Comparison of ENCODE assay signal across 15 mouse cellular contexts in genomic region chr6:65140750-65141243, GRCm38 (mm10). TPM values are rescaled to one million over a fixed set of nuclear protein-coding genes. Genes with fewer than 3 reads are reported as not detected.
A peak's percentile ranks its signal among the peaks of the same experiment; 100 is the strongest.
DNase-seq lines count a peak whose midpoint lies in the region; ATAC-seq and TF ChIP-seq lines count a peak whose summit lies in the region.
"Had no signal": no experiment of that assay in that cellular context is flagged by ENCODE, and none has a peak within 500 bp of the region (broad histone marks: within the 10 kb centered on the region; RNA-seq: fewer than 3 reads in every experiment).

No protein-coding gene starts in this region.

- no peak overlapping the region for H3K4me3 ChIP-seq in kidney, embryonic 14.5 days (ENCODE audit: low read length)
- peak overlapping the region; percentile 51 for H3K4me3 ChIP-seq in bone marrow macrophage, adult 2 months (ENCODE audit: insufficient read depth, low read length)
- no peak overlapping the region for H3K4me3 ChIP-seq in midbrain, embryonic 13.5 days (replicated peaks)
- no peak overlapping the region for H3K4me3 ChIP-seq in gastrocnemius, adult 2 months
- H3K4me3 ChIP-seq: embryonic facial prominence, embryonic 15.5 days; heart, embryonic 15.5 days; layer of hippocampus, adult 2 months; limb, embryonic 15.5 days had no signal

- WGBS in kidney, embryonic 14.5 days = 17% methylated on average over 6 of the region's 6 CpGs
- WGBS in midbrain, embryonic 13.5 days = 41% methylated on average over 6 of the region's 6 CpGs

- no peak for TF ChIP-seq CTCF in bone marrow macrophage, adult 2 months (IDR thresholded peaks at IDR 0.05; ENCODE audit: low read depth, low read length)
- no peak for TF ChIP-seq CTCF in gastrocnemius, adult 2 months (IDR thresholded peaks at IDR 0.05)

- H3K27me3 ChIP-seq in kidney, embryonic 14.5 days (ENCODE audit: control insufficient read depth, insufficient read depth, low read length) = no peaks in the 10 kb centered on the region
- no peaks in the 10 kb centered on the region for H3K27me3 ChIP-seq in midbrain, embryonic 13.5 days
- H3K27me3 ChIP-seq: embryonic facial prominence, embryonic 15.5 days; heart, embryonic 15.5 days; limb, embryonic 15.5 days had no signal

- intact Hi-C loops in gastrocnemius, adult 2 months (cut with DNase I) = no loop called here

- DNase-seq in kidney, adult 11 months = no peak
- DNase-seq in CD4-positive, CD25-positive, alpha-beta regulatory T cell, adult 2 months (ENCODE audit: low read depth, low spot score) = peak; percentile 48
- no peak for DNase-seq in gastrocnemius, adult 2 months
- DNase-seq in layer of hippocampus, postnatal 25 days (ENCODE audit: extremely low spot score in 1 of 2, low spot score in 1 of 2) = no peak
- DNase-seq: adrenal gland, postnatal 25 days; cerebellum, adult 9-11 months; thymus, adult 2 months had no signal

- no peaks in the 10 kb centered on the region for H3K36me3 ChIP-seq in kidney, embryonic 14.5 days (ENCODE audit: control insufficient read depth, insufficient read depth, low read length)
- no peaks in the 10 kb centered on the region for H3K36me3 ChIP-seq in midbrain, embryonic 13.5 days
- H3K36me3 ChIP-seq: embryonic facial prominence, embryonic 15.5 days; heart, embryonic 15.5 days; limb, embryonic 15.5 days had no signal

- H3K27ac ChIP-seq in kidney, embryonic 14.5 days (ENCODE audit: low read depth, low read length) = 0 out of 2 replicates have a peak overlapping the region, but pooled peaks have one; percentile 24
- peak overlapping the region; percentile 8 for H3K27ac ChIP-seq in bone marrow macrophage, adult 2 months (ENCODE audit: insufficient read depth, low read depth, low read length)
- H3K27ac ChIP-seq in midbrain, embryonic 13.5 days = peak overlapping the region; percentile 65
- no peak overlapping the region for H3K27ac ChIP-seq in gastrocnemius, adult 2 months
- H3K27ac ChIP-seq: embryonic facial prominence, embryonic 15.5 days; heart, embryonic 15.5 days; layer of hippocampus, adult 2 months; limb, embryonic 15.5 days had no signal

- H3K4me1 ChIP-seq in kidney, embryonic 14.5 days (ENCODE audit: control insufficient read depth, insufficient read depth, low read length) = no peaks in the 10 kb centered on the region; the same call in 1 of the 2 replicates
- H3K4me1 ChIP-seq in bone marrow macrophage, adult 2 months (ENCODE audit: control insufficient read depth, insufficient read depth, low read length) = peaks cover 33% of the 10 kb centered on the region
- H3K4me1 ChIP-seq in midbrain, embryonic 13.5 days (replicated peaks) = peaks cover 32% of the 10 kb centered on the region
- H3K4me1 ChIP-seq: embryonic facial prominence, embryonic 15.5 days; heart, embryonic 15.5 days; limb, embryonic 15.5 days had no signal

- H3K9me3 ChIP-seq in kidney, embryonic 14.5 days (ENCODE audit: control insufficient read depth, low read length) = no peaks in the 10 kb centered on the region
- no peaks in the 10 kb centered on the region for H3K9me3 ChIP-seq in midbrain, embryonic 13.5 days
- H3K9me3 ChIP-seq: embryonic facial prominence, embryonic 15.5 days; heart, embryonic 15.5 days; limb, embryonic 15.5 days had no signal

- no peak overlapping the region for H3K4me2 ChIP-seq in kidney, embryonic 14.5 days (replicated peaks; ENCODE audit: low read depth, low read length)
- peak overlapping the region; percentile 28 for H3K4me2 ChIP-seq in midbrain, embryonic 13.5 days (replicated peaks)
- H3K4me2 ChIP-seq: embryonic facial prominence, embryonic 15.5 days; heart, embryonic 15.5 days; limb, embryonic 15.5 days had no signal

- ATAC-seq in kidney, embryonic 14.5 days (ENCODE audit: low FRiP score, low TSS enrichment) = peak; percentile 77
- ATAC-seq in midbrain, embryonic 13.5 days = no peak
- ATAC-seq in monocyte, adult 5-6 weeks (replicated peaks; ENCODE audit: insufficient number of reproducible peaks, low FRiP score, low TSS enrichment, poor library complexity, severe bottlenecking) = no peak

- no peak overlapping the region for H3K9ac ChIP-seq in kidney, embryonic 14.5 days (ENCODE audit: low read depth, low read length)
- H3K9ac ChIP-seq in midbrain, embryonic 13.5 days (replicated peaks) = no peak overlapping the region
- H3K9ac ChIP-seq: embryonic facial prominence, embryonic 15.5 days; heart, embryonic 15.5 days; limb, embryonic 15.5 days had no signal

- no peak for TF ChIP-seq POLR2A in bone marrow macrophage, adult 2 months (IDR thresholded peaks at IDR 0.05; ENCODE audit: borderline replicate concordance, low read depth, low read length)

RNA-seq across cellular contexts. Expression of gene Hpgds, which starts 3.9 kb away (rescaled TPM):
- 3.8 and 4.1 TPM in 2 replicates for polyA plus RNA-seq in kidney, embryonic 14.5 days (2014; fragmentation: Nextera tagmentation; extraction: Ambion mirVana)
- 236 and 246 TPM in 2 replicates for polyA plus RNA-seq in bone marrow macrophage, adult 2 months (2012; ENCODE audit: insufficient read depth, insufficient read length, missing spikeins)
- 6.0 and 7.1 TPM in 2 replicates for polyA plus RNA-seq in midbrain, embryonic 13.5 days (2015; fragmentation: Nextera tagmentation; extraction: Ambion mirVana)
- under 1 TPM; 0.20 TPM for total RNA-seq in gastrocnemius, adult 2 months (2021)
- 0.67 to 2.3 TPM (median 1.5 TPM) in 3 replicates for total RNA-seq in monocyte, adult 5-6 weeks (2017)
- total RNA-seq in layer of hippocampus, postnatal 25 days (2021) = 1 to 10 TPM; 3.3 to 5.3 TPM
